Mouse (Mus musculus) ovary, postnatal 10 days (tissue): Measurements from ENCODE around the gene Gzmk.
"Not testable (repeated sequence)": the region's sequence is repeated elsewhere in the genome, so short reads cannot be mapped to it uniquely, and the experiment has no call there.

Experiments used
- DNase-seq: peaks from one replicate; pipeline ENCODE4 v3.0.0; 2022; ENCODE audit warnings: low spot score

The Gzmk gene

GRCm38 (mm10) chr13:113225811-113226210 lies at the start of gene Gzmk:
Gene Gzmk (minus strand): TSS chr13:113225908.
- DNase-seq, result no peak

- DNase-seq, result no peak
Observed at GRCm38 (mm10) chr13:113271189-113271588, 45.5 kb upstream of the Gzmk start.

DNA sequence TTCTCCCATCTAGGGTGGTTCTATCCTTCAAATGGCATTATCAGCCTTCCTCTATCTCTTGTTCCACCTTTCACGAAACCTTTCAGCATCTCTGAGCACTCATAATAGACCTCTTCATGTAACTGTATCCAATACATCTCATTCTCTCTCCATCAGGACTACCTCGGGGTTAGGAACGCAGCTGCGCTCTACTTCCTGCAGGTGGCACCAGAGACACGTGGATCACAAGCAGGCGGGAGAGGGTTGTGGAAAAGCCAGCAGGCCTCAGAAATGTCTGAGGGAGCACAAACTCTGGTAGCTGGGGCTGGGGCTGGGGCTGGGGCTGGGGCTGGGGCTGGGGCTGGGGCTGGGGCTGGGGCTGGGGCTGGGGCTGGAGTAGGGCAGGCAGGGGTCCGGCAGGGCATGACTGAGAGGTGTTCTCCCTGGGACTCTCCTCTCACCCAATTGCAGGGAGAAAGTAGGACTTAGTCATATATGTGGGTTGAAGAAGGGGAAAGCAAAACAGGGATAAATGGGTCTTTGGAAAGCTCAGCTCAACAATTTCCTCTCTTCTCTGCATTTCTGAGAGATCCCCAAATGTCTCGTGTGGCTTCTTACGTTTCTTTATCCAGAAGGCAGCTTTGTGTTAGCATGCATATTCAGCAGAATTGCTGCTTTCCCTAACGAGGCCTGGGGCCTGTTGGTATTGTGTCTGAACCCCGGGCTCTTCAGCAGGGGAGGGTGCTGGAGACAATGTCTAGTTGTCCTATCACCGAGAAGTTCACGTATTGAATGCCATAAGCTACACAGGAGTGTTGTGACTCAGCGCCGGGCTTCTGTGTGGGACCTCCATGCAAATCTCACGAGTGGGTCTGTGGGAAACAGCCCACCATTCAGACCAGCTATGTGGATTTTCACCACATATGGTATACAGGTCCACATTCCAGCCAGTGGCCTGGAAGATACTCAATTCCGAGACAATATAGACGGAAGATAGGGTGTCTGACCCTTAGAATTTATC lies 44.4 kb upstream of the Gzmk start:
- DNase-seq, result peak; percentile 64

- no peak for DNase-seq
Observed at GRCm38 (mm10) chr13:113267204-113267603, 41.5 kb upstream of the Gzmk start.

DNA sequence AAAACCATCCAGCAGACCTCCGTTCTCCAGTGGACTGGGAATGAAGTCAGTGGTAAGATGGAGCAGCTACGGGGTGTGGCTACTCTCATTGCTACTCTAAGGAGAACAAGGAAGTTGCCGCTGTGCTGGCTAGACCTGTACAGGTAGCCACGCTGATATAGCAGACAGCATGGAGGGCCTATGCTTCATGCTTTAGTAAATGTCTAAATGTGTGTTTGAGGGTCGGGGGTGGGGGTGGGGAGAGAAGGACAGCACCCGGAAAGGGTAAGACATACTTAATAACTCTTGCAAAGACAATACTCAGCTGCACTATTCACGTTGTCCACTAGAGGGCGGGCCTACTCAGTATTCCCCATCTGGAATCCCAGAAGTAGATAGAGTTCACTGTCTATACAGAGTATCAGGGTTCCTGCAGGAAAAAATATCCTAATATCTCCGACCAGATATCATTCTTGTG lies 40.8 kb upstream of the Gzmk start:
- peak; percentile 46 for DNase-seq

DNA sequence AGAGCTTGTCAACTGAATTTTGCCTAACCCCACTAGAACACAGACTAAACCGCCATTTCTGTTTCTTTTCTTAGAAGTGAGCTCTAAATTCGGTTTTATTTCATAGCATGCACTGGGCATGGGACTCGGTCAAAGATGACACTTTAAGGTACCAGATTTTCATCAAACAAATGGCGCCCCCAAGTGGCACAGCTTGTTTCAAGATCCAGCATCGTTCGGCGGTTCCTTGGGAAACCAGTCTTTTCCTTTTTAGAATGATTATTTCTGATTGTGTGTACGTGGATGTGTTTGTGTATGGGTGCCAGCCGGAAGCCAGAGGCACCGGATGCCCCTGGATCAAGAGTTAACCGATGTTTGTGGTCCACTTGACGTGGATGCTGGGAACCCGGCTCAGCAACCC lies 39.5 kb upstream of the Gzmk start:
- DNase-seq, result no peak

DNA sequence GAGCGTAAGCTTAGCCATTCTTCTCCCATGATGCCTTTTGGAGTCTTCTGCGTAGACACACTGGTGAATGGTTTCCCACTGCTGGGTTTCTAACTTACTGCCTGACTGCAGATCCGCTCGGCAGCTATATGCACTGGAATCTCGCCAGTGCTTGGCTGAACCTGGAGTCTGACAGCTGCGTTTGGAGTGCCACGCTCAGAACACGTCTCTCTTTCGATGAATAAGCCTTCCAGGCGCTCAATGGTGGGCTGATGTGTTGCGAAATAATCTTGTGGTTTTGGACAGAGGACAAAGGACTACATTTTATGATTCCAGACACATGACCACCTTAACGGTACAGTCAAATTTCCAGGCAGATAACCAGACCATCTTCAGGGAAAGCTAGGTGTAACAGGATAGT lies 37.1 kb upstream of the Gzmk start:
- no peak for DNase-seq

DNA sequence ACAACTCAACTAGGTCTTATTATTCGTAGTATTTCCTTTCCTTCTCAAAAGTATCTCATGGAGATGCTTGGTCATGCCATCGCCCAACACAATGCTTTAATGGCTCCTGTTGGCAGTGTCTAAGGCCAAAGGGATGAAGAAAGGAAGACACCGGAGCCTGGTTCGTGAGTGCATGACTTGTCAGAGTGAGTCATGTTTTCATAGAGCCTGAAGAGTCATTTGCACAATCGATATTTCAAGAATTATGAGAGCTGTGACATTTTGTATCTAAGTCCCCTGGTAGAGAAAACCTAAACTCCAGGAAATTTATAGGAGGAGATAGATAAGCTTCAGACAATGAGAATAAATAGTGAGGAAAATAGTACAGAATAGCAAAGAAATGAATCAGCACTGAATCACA lies 33.5 kb upstream of the Gzmk start:
- DNase-seq, result no peak

DNA sequence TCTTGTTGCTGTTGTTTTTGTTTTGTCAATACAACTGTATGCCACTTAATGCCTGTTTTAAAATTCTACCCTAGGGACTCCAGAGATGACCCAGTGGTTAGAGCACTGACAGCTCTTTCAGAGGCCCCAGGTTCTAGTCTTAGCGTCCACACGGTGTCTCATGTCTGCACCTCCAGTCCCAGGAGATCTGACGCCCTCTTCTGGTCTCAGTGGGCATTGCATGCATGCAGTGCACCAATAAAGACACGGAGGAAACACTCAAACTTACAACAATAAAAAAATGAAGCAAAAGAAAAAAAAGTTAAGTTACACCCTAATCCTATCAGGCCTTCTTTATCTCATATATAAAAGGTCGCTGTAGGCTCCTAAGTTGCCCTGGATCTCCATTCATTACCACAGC lies 31.5 kb upstream of the Gzmk start:
- DNase-seq, result no peak

- DNase-seq, result no peak
Observed at GRCm38 (mm10) chr13:113256766-113257165, 31.1 kb upstream of the Gzmk start.

GRCm38 (mm10) chr13:113252580-113252979 lies 26.9 kb upstream of the Gzmk start:
- not testable (repeated sequence) for DNase-seq

DNA sequence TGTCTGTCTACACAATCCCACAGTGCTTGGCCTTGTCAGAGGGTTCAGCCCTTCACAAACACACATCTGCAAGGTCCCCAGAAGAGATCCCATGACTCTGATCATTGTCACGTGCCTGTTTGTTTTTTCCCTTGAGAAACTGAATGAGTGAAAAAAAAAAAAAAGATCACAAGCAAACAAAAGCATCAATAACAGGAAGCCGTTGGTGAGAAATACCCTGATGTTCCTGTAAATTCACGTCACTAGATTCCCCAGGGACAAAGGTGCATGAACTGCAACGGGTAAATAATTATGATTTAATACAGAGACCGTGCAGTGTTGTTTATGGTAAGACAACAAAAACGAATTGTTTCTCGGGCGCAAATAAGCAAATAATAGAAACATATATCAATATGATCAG lies 19.3 kb upstream of the Gzmk start:
- DNase-seq, result no peak

DNA sequence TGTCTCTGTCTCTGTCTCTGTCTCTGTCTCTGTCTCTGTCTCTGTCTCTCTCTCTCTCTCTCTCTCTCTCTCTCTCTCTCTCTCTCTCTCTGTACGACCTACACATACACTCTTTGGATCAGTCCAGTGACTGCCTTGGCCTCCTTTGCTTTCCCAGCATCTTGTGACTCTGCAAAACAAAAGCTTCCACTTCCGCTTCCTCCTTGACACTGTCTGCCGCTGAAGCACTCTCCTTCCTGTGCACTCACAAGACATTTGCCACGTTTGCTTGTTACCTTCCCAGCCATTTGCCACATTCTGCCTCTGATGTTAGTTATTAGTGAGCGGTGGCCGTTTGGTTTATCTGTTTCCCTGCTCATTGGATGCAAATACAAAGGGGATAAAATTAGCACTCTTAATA lies 16.4 kb upstream of the Gzmk start:
- DNase-seq, result no peak

- no peak for DNase-seq
Observed at GRCm38 (mm10) chr13:113227666-113228463, 2.2 kb upstream of the Gzmk start.

- no peak for DNase-seq
Observed at GRCm38 (mm10) chr13:113227076-113227475, 1.4 kb upstream of the Gzmk start.

GRCm38 (mm10) chr13:113224105-113224504 lies 1.6 kb downstream of the Gzmk start:
- peak; percentile 7 for DNase-seq

DNA sequence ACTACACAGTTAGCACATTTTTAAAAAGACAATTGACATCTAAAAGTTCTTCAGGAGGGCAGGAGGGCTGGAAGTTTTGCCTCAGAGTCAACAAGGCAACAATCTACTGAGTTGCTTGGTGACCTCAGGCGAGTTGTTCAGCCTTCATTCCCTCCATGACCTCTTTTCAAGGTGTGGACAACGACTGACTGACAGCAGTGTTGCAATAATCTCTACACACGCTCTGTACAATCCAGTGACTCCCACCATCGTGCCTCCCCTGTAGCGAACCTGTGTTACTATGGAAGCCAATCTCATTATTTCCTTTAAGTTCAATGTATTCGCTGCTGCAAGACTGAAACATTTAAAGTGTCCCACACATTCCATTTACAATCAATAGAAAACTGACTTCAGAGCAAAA lies 3.9 kb downstream of the Gzmk start:
- no peak for DNase-seq

- DNase-seq, result no peak
Observed at GRCm38 (mm10) chr13:113213865-113214264, 11.8 kb downstream of the Gzmk start.

DNA sequence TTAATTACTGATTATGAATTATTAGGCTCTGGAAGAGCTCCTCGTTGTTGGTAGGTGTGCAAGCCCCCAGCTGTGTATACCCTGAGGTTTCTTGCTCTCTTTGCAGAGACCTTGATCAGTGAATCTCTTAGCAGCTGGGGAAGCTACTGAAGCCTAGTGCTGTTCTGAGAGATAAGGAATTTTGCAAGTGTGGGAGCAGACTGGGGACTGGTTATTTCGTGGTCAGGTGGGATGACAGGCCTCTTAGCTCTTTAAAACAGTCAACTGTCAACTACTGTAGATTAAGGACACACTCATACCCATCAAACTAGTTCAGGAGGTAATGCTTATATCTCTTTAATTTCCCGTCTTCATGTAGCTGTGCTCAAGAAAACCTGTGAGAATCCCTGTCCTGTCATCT lies 13.3 kb downstream of the Gzmk start:
- no peak for DNase-seq

DNA sequence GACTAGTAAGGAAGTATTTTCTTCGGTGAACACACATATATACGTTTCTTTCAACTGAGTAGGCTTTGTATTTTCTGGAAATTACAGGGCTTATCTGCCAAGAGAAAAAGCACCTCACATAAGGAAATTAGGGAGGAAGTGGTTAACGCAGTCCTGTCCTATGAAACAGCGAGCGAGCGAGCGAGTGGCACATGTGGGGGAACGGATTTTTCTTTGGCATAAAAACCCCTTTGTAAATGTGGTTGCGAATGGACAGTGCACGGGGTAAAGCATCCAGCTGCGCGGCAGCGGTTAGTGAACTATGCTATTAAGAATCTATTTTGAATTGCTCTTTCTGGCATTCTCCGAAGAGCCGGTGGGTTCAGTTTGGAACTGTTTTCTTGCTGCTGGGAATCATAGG lies 14.4 kb downstream of the Gzmk start:
- no peak for DNase-seq

GRCm38 (mm10) chr13:113209624-113210023 lies 16.1 kb downstream of the Gzmk start, which contains the start of gene Esm1:
Gene Esm1 (plus strand): TSS chr13:113209659.
- no peak for DNase-seq

GRCm38 (mm10) chr13:113205346-113205745 lies 20.4 kb downstream of the Gzmk start:
- no peak for DNase-seq

DNA sequence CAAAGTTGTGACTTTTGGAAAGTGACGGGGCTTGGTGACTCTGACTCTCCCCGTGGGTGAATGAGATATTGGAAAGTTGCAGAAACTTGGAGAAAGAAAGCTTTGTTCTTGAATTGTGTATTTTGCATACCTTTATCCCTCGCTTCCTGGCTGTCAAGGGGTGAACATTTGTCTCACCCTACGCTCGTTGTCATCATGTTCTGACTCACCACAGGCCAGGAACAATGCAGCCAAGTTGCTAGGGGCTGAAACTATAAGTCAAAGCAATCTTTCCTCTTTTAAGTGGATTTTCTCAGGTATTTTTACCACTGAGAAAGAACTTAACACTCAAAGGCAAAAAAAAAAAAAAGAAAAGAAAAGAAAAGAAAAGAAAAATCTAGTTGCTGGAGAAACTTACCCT lies 22.6 kb downstream of the Gzmk start:
- no peak for DNase-seq
